Mouse (Mus musculus): ENCODE results near the gene Tmem178b. TPM values are rescaled to one million over a fixed set of nuclear protein-coding genes. Genes with fewer than 3 reads are reported as not detected.

Tmem178b gene
- total and polyA plus RNA-seq, 2 experiments from 2014 or later, result 31.3 to 159 TPM

- H3K27ac ChIP-seq (ENCODE audit: low read depth, low read length), result no peak overlapping the region
- no peak overlapping the region for H3K9ac ChIP-seq (replicated peaks; ENCODE audit: low read length, poor library complexity, severe bottlenecking)
- no peaks in the 10 kb centered on the region for H3K27me3 ChIP-seq (ENCODE audit: insufficient read depth, low read length)
- no peaks in the 10 kb centered on the region for H3K9me3 ChIP-seq (ENCODE audit: low read length)
- TF ChIP-seq CTCF (IDR thresholded peaks at IDR 0.05), result no peak
- DNase-seq (ENCODE audit: low spot score), result no peak
- no peaks in the 10 kb centered on the region for H3K36me3 ChIP-seq (ENCODE audit: insufficient read depth, low read length)
- H3K4me3 ChIP-seq (ENCODE audit: low read depth, low read length), result no peak overlapping the region
- peaks cover 14% of the 10 kb centered on the region for H3K4me1 ChIP-seq (ENCODE audit: insufficient read depth, low read length)
- ATAC-seq (ENCODE audit: low FRiP score), result no peak
- no peak overlapping the region for H3K4me2 ChIP-seq (ENCODE audit: low read depth, low read length, poor library complexity, severe bottlenecking)
- WGBS, result 76% methylated on average over 10 of the region's 10 CpGs
Measured at GRCm38 (mm10) chr6:40112488-40112887, 239.4 kb downstream of the Tmem178b start.

DNA sequence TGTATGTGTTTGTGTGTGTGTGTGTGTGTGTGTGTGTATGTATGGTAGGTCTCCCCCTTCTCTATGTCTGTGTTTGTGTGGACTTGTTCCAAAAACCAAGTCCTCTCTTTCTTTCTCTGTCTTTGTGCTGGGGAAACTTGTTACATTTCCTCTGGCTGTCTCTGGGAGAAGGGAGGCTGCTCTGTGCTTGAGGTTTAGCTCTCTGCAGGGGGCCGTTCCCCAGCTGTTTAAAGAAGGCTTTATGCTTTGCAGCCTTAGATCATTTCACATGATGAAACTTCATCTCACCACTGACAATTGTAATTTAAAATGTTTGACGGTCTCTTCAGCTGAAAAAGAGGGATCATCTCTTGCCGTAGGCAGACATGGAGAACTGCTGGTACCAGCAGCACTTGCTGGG, 243.2 kb downstream of the Tmem178b start:
- Histone ChIP-seq H3K4me3 (ENCODE audit: low read depth, low read length) (no peak overlapping the region), H3K4me2 (ENCODE audit: low read depth, low read length, poor library complexity, severe bottlenecking) (no peak overlapping the region), H3K27me3 (ENCODE audit: insufficient read depth, low read length) (no peaks in the 10 kb centered on the region), H3K4me1 (ENCODE audit: insufficient read depth, low read length) (peaks cover 14% of the 10 kb centered on the region), H3K9ac (replicated peaks; ENCODE audit: low read length, poor library complexity, severe bottlenecking) (no peak overlapping the region), H3K9me3 (ENCODE audit: low read length) (no peaks in the 10 kb centered on the region), H3K27ac (ENCODE audit: low read depth, low read length) (peak overlapping the region; percentile 26; the same call in 1 of the 2 replicates), H3K36me3 (ENCODE audit: insufficient read depth, low read length) (no peaks in the 10 kb centered on the region)
- no peak for TF ChIP-seq CTCF (IDR thresholded peaks at IDR 0.05)
- WGBS, result 29% methylated on average over 3 of the region's 3 CpGs
- no peak for DNase-seq (ENCODE audit: low spot score)
- no peak for ATAC-seq (ENCODE audit: low FRiP score)

- no peaks in the 10 kb centered on the region for H3K27me3 ChIP-seq (ENCODE audit: insufficient read depth, low read length)
- H3K4me3 ChIP-seq (ENCODE audit: low read depth, low read length), result no peak overlapping the region
- no peak overlapping the region for H3K4me2 ChIP-seq (ENCODE audit: low read depth, low read length, poor library complexity, severe bottlenecking)
- no peaks in the 10 kb centered on the region for H3K36me3 ChIP-seq (ENCODE audit: insufficient read depth, low read length)
- no peak overlapping the region for H3K9ac ChIP-seq (replicated peaks; ENCODE audit: low read length, poor library complexity, severe bottlenecking)
- no peak for TF ChIP-seq CTCF (IDR thresholded peaks at IDR 0.05)
- DNase-seq (ENCODE audit: low spot score) (no peak), ATAC-seq (ENCODE audit: low FRiP score) (no peak)
- peaks cover 22% of the 10 kb centered on the region for H3K4me1 ChIP-seq (ENCODE audit: insufficient read depth, low read length)
- WGBS, result 63% methylated on average over 2 of the region's 2 CpGs
- H3K27ac ChIP-seq (ENCODE audit: low read depth, low read length), result no peak overlapping the region
- H3K9me3 ChIP-seq (ENCODE audit: low read length), result no peaks in the 10 kb centered on the region
Measured at GRCm38 (mm10) chr6:40120176-40120575, 247.1 kb downstream of the Tmem178b start.

DNA sequence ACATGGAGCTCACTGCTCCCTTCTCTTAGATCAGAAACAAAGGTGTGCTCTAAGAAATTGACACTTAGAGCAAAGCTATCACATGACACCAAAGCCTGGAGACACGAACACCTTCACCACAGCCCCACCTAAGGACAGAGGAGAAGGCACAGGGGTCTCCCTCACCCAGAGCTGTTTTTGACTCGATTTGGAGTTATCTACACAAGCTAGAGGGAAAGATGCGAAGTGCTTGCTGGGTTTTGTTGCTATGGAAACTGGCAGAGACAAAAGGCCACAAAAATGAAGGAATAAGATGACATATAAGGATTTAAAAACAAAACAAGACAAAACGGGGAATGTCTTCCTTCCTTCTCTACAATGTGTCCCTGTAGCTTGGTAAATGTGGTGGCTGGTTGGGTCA, 248.4 kb downstream of the Tmem178b start:
- DNase-seq (ENCODE audit: low spot score) (no peak), ATAC-seq (ENCODE audit: low FRiP score) (peak; percentile 38; the same call in 1 of the 2 replicates)
- 0 out of 2 replicates have a peak, but pooled peaks have one; percentile 5 for TF ChIP-seq CTCF (IDR thresholded peaks at IDR 0.05)

DNA sequence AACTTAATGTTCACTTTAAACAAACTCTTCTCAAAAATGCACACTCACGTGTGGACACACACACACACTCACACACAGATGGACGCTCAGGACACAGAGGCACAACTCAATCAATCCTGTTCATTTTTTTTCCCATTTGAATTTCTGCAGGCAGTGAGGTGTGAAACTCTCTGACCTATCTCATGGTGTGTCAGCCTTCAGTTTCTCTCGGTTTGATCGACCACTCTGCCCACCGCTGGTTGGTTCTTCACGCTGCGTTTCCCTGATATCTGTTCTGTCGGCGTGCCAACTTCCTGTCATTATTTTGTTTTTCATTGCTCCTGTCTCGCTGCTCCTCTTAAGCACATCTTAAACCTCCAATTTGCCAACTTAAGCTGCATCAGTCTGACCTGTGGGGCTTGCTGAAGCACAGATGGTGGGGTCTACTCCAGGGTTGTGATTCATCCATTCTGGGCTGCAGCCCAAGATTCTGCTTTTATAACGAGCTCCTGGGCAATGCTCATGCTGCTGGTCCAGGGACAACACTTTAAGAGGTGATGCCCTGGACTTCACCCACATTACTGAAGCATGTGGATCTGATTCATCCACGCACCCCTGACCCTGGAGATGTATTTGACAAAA, 250.1 kb downstream of the Tmem178b start:
- no peaks in the 10 kb centered on the region for H3K36me3 ChIP-seq (ENCODE audit: insufficient read depth, low read length)
- no peak for TF ChIP-seq CTCF (IDR thresholded peaks at IDR 0.05)
- H3K9ac ChIP-seq (replicated peaks; ENCODE audit: low read length, poor library complexity, severe bottlenecking), result no peak overlapping the region
- ATAC-seq (ENCODE audit: low FRiP score), result peak; percentile 27; the same call in 1 of the 2 replicates
- no peaks in the 10 kb centered on the region for H3K27me3 ChIP-seq (ENCODE audit: insufficient read depth, low read length)
- no peak overlapping the region for H3K27ac ChIP-seq (ENCODE audit: low read depth, low read length)
- no peak overlapping the region for H3K4me2 ChIP-seq (ENCODE audit: low read depth, low read length, poor library complexity, severe bottlenecking)
- peaks cover 11% of the 10 kb centered on the region for H3K4me1 ChIP-seq (ENCODE audit: insufficient read depth, low read length)
- DNase-seq (ENCODE audit: low spot score), result peak; percentile 61
- WGBS, result 73% methylated on average over 12 of the region's 12 CpGs
- H3K9me3 ChIP-seq (ENCODE audit: low read length), result no peaks in the 10 kb centered on the region
- H3K4me3 ChIP-seq (ENCODE audit: low read depth, low read length), result no peak overlapping the region

More for the DNA sequence above, 248.4 kb downstream of the Tmem178b start:
- Histone ChIP-seq H3K36me3 (ENCODE audit: insufficient read depth, low read length) (no peaks in the 10 kb centered on the region), H3K4me2 (ENCODE audit: low read depth, low read length, poor library complexity, severe bottlenecking) (no peak overlapping the region), H3K27me3 (ENCODE audit: insufficient read depth, low read length) (no peaks in the 10 kb centered on the region), H3K4me1 (ENCODE audit: insufficient read depth, low read length) (peaks cover 13% of the 10 kb centered on the region), H3K4me3 (ENCODE audit: low read depth, low read length) (no peak overlapping the region), H3K9me3 (ENCODE audit: low read length) (no peaks in the 10 kb centered on the region), H3K9ac (replicated peaks; ENCODE audit: low read length, poor library complexity, severe bottlenecking) (no peak overlapping the region), H3K27ac (ENCODE audit: low read depth, low read length) (peak overlapping the region; percentile 59)
- WGBS, result 13% methylated on average over 4 of the region's 4 CpGs

DNA sequence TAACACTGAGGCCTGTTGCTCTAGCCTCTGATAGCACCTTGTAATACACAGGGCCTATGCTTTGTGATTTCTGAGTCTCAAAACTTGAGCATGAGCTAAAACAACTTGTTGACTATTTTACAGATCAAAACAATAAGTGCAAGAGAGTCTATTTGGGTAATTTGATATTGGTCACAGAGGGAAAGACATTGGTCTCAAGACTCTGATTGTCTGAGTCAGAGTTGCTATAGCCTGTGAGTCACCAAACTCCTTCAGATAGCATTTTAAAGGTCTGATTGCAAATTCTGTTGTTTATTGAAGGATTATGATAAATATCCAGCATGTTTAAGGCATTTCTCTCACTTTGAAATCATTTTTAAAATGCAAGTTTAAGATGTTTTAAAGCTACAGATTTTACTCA, 250.9 kb downstream of the Tmem178b start:
- H3K36me3 ChIP-seq (ENCODE audit: insufficient read depth, low read length), result no peaks in the 10 kb centered on the region
- DNase-seq (ENCODE audit: low spot score) (no peak), ATAC-seq (ENCODE audit: low FRiP score) (no peak)
- no peaks in the 10 kb centered on the region for H3K27me3 ChIP-seq (ENCODE audit: insufficient read depth, low read length)
- no peak overlapping the region for H3K4me2 ChIP-seq (ENCODE audit: low read depth, low read length, poor library complexity, severe bottlenecking)
- H3K4me1 ChIP-seq (ENCODE audit: insufficient read depth, low read length), result peaks cover 11% of the 10 kb centered on the region
- no peak overlapping the region for H3K4me3 ChIP-seq (ENCODE audit: low read depth, low read length)
- H3K9me3 ChIP-seq (ENCODE audit: low read length), result no peaks in the 10 kb centered on the region
- no peak for TF ChIP-seq CTCF (IDR thresholded peaks at IDR 0.05)
- H3K27ac ChIP-seq (ENCODE audit: low read depth, low read length), result no peak overlapping the region
- H3K9ac ChIP-seq (replicated peaks; ENCODE audit: low read length, poor library complexity, severe bottlenecking), result no peak overlapping the region
